Mouse (Mus musculus) monocyte, adult 59 days (primary cell): Measurements from ENCODE around the gene Olfr1272. TPM values are rescaled to one million over a fixed set of nuclear protein-coding genes. Genes with fewer than 3 reads are reported as not detected.

ENCODE experiments used
- total RNA-seq, 2 experiments: library from RNA; stranded (reverse); gene quantifications; one replicate each; pipeline ENCODE4 v1.2.4; 2023

The Olfr1272 gene
- not detected for total RNA-seq

DNA sequence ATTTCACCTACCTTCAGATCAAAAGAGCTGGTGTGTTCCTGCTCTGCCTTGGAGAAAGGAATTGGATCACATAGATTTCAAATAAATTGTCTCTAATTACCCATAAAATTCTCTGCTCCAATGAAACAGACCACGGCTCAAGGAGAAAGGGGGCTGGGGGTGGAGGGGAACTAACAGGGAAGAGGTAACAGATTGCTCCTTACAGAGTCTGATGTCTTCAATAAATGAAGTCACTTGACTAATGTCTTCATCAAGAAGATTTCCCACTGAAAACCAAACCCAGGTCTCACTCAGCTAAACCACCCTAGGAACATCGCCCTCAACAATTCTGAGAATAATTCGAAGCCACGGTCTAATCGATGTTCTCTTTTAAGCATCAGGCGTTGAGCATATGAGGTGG, at the start of gene Olfr1272:
TSS of gene Olfr1272 (minus strand) at position 101 of the 400 bp plus-strand sequence.

DNA sequence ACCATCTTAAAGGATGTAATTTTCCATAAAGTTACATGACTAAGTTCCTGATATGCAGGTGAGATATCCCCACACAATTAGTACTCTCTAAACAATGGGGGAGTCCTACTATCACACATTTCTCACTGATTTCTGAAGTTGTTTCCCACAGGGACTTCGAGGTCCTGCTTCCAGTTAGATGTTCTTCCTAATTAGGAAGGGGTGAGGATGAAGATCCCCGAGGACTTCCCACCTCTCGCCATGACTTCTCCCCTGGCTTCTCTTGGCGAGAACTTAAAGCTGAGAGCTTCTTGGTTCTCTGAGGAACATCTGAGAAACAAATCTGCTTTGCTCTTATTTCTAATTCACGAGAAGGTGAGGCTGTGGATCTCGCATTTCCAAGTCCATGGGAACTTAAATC, 29.3 kb upstream of the Olfr1272 start, which contains the start of gene Gm13769:
TSS of gene Gm13769 (plus strand) at position 301 of the 400 bp plus-strand sequence.

DNA sequence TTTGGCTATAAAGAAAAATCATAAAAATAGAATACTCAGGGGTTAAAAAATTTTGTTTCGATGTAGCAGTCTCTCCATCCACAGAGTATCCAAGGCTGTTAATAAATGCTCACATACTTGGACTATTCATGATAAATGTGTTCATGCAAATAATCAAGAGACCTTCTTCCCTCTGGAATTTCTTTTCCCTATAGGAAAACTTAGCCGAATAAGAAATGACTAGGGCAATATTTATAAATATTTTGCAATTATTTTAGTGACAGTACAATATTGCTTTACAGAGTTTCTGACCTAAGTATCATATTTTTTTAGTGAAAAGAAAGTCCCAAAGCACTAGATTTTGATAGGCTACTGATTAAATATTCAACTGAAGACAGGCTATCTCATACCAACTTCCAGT, 21.7 kb downstream of the Olfr1272 start, which contains the start of gene Olfr1271:
TSS of gene Olfr1271 (minus strand) at position 101 of the 400 bp plus-strand sequence.

DNA sequence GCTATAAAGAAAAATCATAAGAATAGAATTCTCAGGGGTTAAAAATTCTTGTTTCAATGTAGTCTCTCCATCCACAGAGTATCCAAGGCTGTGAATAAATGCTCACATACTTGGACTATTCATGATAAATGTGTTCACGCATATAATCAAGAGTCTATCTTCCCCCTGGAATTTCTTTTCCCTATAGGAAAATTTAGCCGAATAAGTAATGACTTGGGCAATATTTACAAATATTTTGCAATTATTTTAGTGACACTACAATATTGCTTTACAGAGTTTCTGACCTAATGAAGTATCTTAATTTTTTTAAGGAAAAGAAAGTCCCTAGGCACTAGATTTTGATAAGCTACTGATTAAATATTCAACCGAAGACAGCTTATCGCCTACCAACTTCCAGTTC, 35.1 kb downstream of the Olfr1272 start, which contains the start of gene Olfr142:
TSS of gene Olfr142 (minus strand) at position 101 of the 400 bp plus-strand sequence.

Other genes with a start within 250 kb of the Olfr1272 start
- not detected for gene Olfr140, start 229.2 kb downstream of the Olfr1272 start, total RNA-seq
- not detected for gene Olfr1269, start 171.4 kb downstream of the Olfr1272 start, total RNA-seq
- not detected for gene Olfr32, start 150.5 kb downstream of the Olfr1272 start, total RNA-seq
- not detected for gene Olfr1270, start 139.8 kb downstream of the Olfr1272 start, total RNA-seq
- under 1 TPM; 0.33 to 0.50 TPM for gene Olfr1506, start 68.3 kb downstream of the Olfr1272 start, total RNA-seq
- gene Olfr142, start 35.2 kb downstream of the Olfr1272 start, total RNA-seq, result not detected
- not detected for gene Olfr1271, start 21.8 kb downstream of the Olfr1272 start, total RNA-seq
- gene Gm13769, start 29.4 kb upstream of the Olfr1272 start, total RNA-seq, result not detected
- not detected for gene Olfr1274-ps, start 105.8 kb upstream of the Olfr1272 start, total RNA-seq